Mouse (Mus musculus): ENCODE data around the gene Rarb. TPM values are rescaled to one million over a fixed set of nuclear protein-coding genes. Genes with fewer than 3 reads are reported as not detected.
A peak's percentile ranks its signal among the peaks of the same experiment; 100 is the strongest.

Gene Rarb
- polyA plus RNA-seq, 1 experiment from 2014 or later = 2.2 TPM

GRCm38 (mm10) chr14:16519588-16520167, 299.3 kb downstream of the Rarb start:
- H3K4me1 ChIP-seq (ENCODE audit: insufficient read depth) = peaks cover 6% of the 10 kb centered on the region
- 77% methylated on average over 8 of the region's 8 CpGs for WGBS (ENCODE audit: insufficient replicate concordance)
- TF ChIP-seq EP300 (IDR thresholded peaks at IDR 0.05; ENCODE audit: low read depth) (no peak), CTCF (IDR thresholded peaks at IDR 0.05; ENCODE audit: low read depth) (no peak)
- H3K4me2 ChIP-seq (ENCODE audit: low read depth, low read length) = no peak overlapping the region
- no peaks in the 10 kb centered on the region for H3K36me3 ChIP-seq (replicated peaks; ENCODE audit: insufficient read depth, low read length)
- H3K9ac ChIP-seq (replicated peaks) = no peak overlapping the region
- no peak overlapping the region for H3K4me3 ChIP-seq (ENCODE audit: low read depth, low read length)
- no peaks in the 10 kb centered on the region for H3K9me3 ChIP-seq (ENCODE audit: low read length)
- no peak overlapping the region for H3K27ac ChIP-seq (ENCODE audit: low read depth)
- no peaks in the 10 kb centered on the region for H3K27me3 ChIP-seq (ENCODE audit: insufficient read depth, low read length)
- DNase-seq (no peak), ATAC-seq (no peak)

GRCm38 (mm10) chr14:16517958-16518357, 301.0 kb downstream of the Rarb start:
- H3K4me3 ChIP-seq (ENCODE audit: low read depth, low read length) = no peak overlapping the region
- H3K27me3 ChIP-seq (ENCODE audit: insufficient read depth, low read length) = no peaks in the 10 kb centered on the region
- ATAC-seq (no peak), DNase-seq (no peak)
- no peak overlapping the region for H3K4me2 ChIP-seq (ENCODE audit: low read depth, low read length)
- no peak for TF ChIP-seq EP300 (IDR thresholded peaks at IDR 0.05; ENCODE audit: low read depth)
- TF ChIP-seq CTCF (IDR thresholded peaks at IDR 0.05; ENCODE audit: low read depth) = no peak
- no peaks in the 10 kb centered on the region for H3K9me3 ChIP-seq (ENCODE audit: low read length)
- H3K27ac ChIP-seq (ENCODE audit: low read depth) = no peak overlapping the region
- no peak overlapping the region for H3K9ac ChIP-seq (replicated peaks)
- peaks cover 6% of the 10 kb centered on the region for H3K4me1 ChIP-seq (ENCODE audit: insufficient read depth)
- no peaks in the 10 kb centered on the region for H3K36me3 ChIP-seq (replicated peaks; ENCODE audit: insufficient read depth, low read length)

- WGBS (ENCODE audit: insufficient replicate concordance) = 20% methylated on average over 3 of the region's 3 CpGs
- DNase-seq (no peak), ATAC-seq (0 out of 2 replicates have a peak, but pooled peaks have one; percentile 12)
- H3K9me3 ChIP-seq (ENCODE audit: low read length) = no peaks in the 10 kb centered on the region
- H3K4me1 ChIP-seq (ENCODE audit: insufficient read depth) = peaks cover 6% of the 10 kb centered on the region
- TF ChIP-seq CTCF (IDR thresholded peaks at IDR 0.05; ENCODE audit: low read depth) (no peak), EP300 (IDR thresholded peaks at IDR 0.05; ENCODE audit: low read depth) (no peak)
- no peak overlapping the region for H3K4me2 ChIP-seq (ENCODE audit: low read depth, low read length)
- no peak overlapping the region for H3K27ac ChIP-seq (ENCODE audit: low read depth)
- H3K9ac ChIP-seq (replicated peaks) = no peak overlapping the region
- H3K4me3 ChIP-seq (ENCODE audit: low read depth, low read length) = no peak overlapping the region
- no peaks in the 10 kb centered on the region for H3K27me3 ChIP-seq (ENCODE audit: insufficient read depth, low read length)
- H3K36me3 ChIP-seq (replicated peaks; ENCODE audit: insufficient read depth, low read length) = no peaks in the 10 kb centered on the region
These were observed 303.2 kb downstream of the Rarb start for GRCm38 (mm10) chr14:16515731-16516130.

- no peak overlapping the region for H3K4me2 ChIP-seq (ENCODE audit: low read depth, low read length)
- no peaks in the 10 kb centered on the region for H3K36me3 ChIP-seq (replicated peaks; ENCODE audit: insufficient read depth, low read length)
- WGBS (ENCODE audit: insufficient replicate concordance) = 66% methylated on average over 4 of the region's 4 CpGs
- no peaks in the 10 kb centered on the region for H3K9me3 ChIP-seq (ENCODE audit: low read length)
- H3K9ac ChIP-seq (replicated peaks) = no peak overlapping the region
- H3K4me1 ChIP-seq (ENCODE audit: insufficient read depth) = 0 out of 2 replicates have a peak, but pooled peaks cover under 1% of the 10 kb centered on the region
- no peak for ATAC-seq
- H3K4me3 ChIP-seq (ENCODE audit: low read depth, low read length) = no peak overlapping the region
- H3K27me3 ChIP-seq (ENCODE audit: insufficient read depth, low read length) = no peaks in the 10 kb centered on the region
- H3K27ac ChIP-seq (ENCODE audit: low read depth) = no peak overlapping the region
- TF ChIP-seq CTCF (IDR thresholded peaks at IDR 0.05; ENCODE audit: low read depth) (no peak), EP300 (IDR thresholded peaks at IDR 0.05; ENCODE audit: low read depth) (no peak)
- DNase-seq = no peak
These were observed 308.4 kb downstream of the Rarb start for GRCm38 (mm10) chr14:16510574-16510973.

GRCm38 (mm10) chr14:16509825-16510224, 309.1 kb downstream of the Rarb start:
- Histone ChIP-seq H3K36me3 (replicated peaks; ENCODE audit: insufficient read depth, low read length) (no peaks in the 10 kb centered on the region), H3K4me3 (ENCODE audit: low read depth, low read length) (no peak overlapping the region), H3K9ac (replicated peaks) (no peak overlapping the region), H3K4me2 (ENCODE audit: low read depth, low read length) (no peak overlapping the region), H3K9me3 (ENCODE audit: low read length) (no peaks in the 10 kb centered on the region), H3K4me1 (ENCODE audit: insufficient read depth) (no peaks in the 10 kb centered on the region), H3K27ac (ENCODE audit: low read depth) (no peak overlapping the region), H3K27me3 (ENCODE audit: insufficient read depth, low read length) (no peaks in the 10 kb centered on the region)
- DNase-seq (no peak), ATAC-seq (no peak)
- 72% methylated on average over 4 of the region's 4 CpGs for WGBS (ENCODE audit: insufficient replicate concordance)
- no peak for TF ChIP-seq EP300 (IDR thresholded peaks at IDR 0.05; ENCODE audit: low read depth)
- TF ChIP-seq CTCF (IDR thresholded peaks at IDR 0.05; ENCODE audit: low read depth) = no peak

- Histone ChIP-seq H3K4me1 (ENCODE audit: insufficient read depth) (no peaks in the 10 kb centered on the region), H3K36me3 (replicated peaks; ENCODE audit: insufficient read depth, low read length) (no peaks in the 10 kb centered on the region), H3K4me3 (ENCODE audit: low read depth, low read length) (no peak overlapping the region), H3K27me3 (ENCODE audit: insufficient read depth, low read length) (no peaks in the 10 kb centered on the region), H3K4me2 (ENCODE audit: low read depth, low read length) (no peak overlapping the region), H3K9ac (replicated peaks) (no peak overlapping the region), H3K9me3 (ENCODE audit: low read length) (no peaks in the 10 kb centered on the region), H3K27ac (ENCODE audit: low read depth) (no peak overlapping the region)
- DNase-seq (no peak), ATAC-seq (no peak)
- TF ChIP-seq EP300 (IDR thresholded peaks at IDR 0.05; ENCODE audit: low read depth) (no peak), CTCF (IDR thresholded peaks at IDR 0.05; ENCODE audit: low read depth) (no peak)
- 83% methylated on average over 7 of the region's 7 CpGs for WGBS (ENCODE audit: insufficient replicate concordance)
These were observed 310.2 kb downstream of the Rarb start for GRCm38 (mm10) chr14:16508760-16509159.
